Mouse (Mus musculus) E14TG2a.4 (cell line): ENCODE measurements around the gene Ncapd2.

Experiments used
- CTCF ChIP-seq: conservative IDR thresholded peaks from 2 replicates; pipeline ENCODE4 v1.5.1; 2014; ENCODE audit warnings: low read length
- POU5F1 ChIP-seq: IDR thresholded peaks from 2 replicates; pipeline ENCODE4 v1.6.1; 2014; ENCODE audit warnings: low read length, borderline replicate concordance

DNA sequence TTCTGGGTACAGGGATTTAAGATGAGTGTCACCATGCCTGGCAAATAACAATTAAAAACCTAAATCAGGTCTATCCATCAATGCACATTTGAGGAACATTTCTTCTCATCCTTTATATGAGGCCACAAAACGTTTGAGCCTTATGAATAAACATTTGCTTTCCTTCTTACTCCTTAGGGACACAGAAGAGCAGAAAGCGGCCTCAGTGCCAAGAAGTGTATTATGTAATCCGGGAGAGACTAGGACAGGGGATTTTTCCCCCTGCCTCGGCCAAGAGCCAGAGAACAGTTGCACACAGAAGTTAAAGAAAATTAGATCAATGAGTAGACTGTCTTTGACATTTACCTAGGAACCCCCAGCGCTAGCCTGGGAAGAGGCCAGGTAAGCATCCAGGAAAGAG lies 9.4 kb downstream of the Ncapd2 start:
- TF ChIP-seq CTCF (no peak), POU5F1 (no peak)
